Mouse (Mus musculus) ES-Bruce4 (cell line): Measurements from ENCODE around the gene Rhbdd1.

Source experiments
- CTCF ChIP-seq: IDR thresholded peaks from one replicate; pipeline ENCODE4 v1.8.1; 2011; ENCODE audit warnings: low read depth, low read length
- EP300 ChIP-seq: IDR thresholded peaks from 2 replicates; pipeline ENCODE4 v1.6.1; 2011; ENCODE audit warnings: low read depth, low read length; ENCODE audit not compliant: insufficient read depth
- POLR2A ChIP-seq: IDR thresholded peaks from one replicate; pipeline ENCODE4 v1.8.1; 2011; ENCODE audit warnings: low read length; ENCODE audit not compliant: insufficient read depth

- TF ChIP-seq POLR2A (no peak), EP300 (no peak), CTCF (no peak)
These were observed 160.5 kb downstream of the Rhbdd1 start for GRCm38 (mm10) chr1:82476746-82477145.
